Mouse (Mus musculus): ENCODE data around the gene Zfp84. TPM values are rescaled to one million over a fixed set of nuclear protein-coding genes. Genes with fewer than 3 reads are reported as not detected.

Gene Zfp84
- total and polyA plus RNA-seq, 3 experiments = 1.4 to 15.0 (median 13.3) TPM

DNA sequence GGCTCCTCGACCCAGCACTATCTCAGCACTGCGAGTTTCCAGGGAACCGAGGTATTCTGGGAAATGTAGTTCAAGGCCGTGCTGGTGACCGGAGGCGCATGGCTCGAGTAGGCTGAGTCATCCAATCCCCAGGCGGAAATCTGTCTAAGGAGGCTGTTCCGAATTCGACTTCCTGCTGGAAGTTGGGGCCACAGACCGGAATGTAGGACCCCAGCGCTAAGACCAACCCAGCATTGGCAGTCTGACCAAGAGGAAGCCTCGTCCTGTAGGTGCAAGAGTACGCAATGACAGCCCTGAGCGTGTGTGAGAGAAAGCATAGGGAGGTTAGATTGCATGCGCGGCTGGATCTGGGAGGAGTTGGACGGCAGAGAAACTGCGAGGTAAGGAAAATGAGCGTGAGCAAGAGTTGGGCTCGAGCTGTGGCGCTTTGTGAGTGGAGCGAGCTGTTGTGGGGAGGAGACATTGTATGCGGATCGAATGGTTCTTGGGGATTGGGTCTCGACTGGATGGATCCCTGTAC, 47.6 kb downstream of the Zfp84 start, which contains the start of gene Zfp790:
TSS of gene Zfp790 (plus strand) at position 205 of the 520 bp plus-strand sequence.
- peak; percentile 93 for DNase-seq

GRCm38 (mm10) chr7:29818619-29819254, 50.4 kb downstream of the Zfp84 start:
- DNase-seq = peak; percentile 83

DNA sequence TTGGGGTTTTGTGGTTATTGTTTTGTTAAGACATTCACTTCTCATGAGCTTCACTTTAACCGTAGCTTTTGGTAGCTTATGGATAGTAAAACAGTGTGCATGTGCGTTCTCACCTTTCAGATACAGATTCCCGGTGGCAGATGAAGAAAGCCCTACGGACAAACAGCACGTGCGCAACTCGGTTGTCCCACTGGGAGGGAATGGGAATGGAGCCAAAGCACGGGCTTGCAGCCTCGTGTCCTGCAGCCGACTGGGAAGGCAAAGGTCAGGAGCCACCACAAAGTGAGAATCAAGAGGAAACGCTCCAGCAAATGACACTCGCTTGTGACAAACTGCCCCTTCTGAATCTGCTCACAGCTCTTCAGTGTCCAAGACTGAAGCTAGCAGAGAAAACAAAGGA, 59.6 kb downstream of the Zfp84 start:
- DNase-seq = no peak

Small RNAs within 50 kb of the gene (microRNA-seq; reads per million reads assigned to microRNA genes)
- gene Mir1964 = 3.7 to 6.6 reads per million in 2 experiments

Other genes starting within 250 kb of the Zfp84 start
- 10 to 100 TPM; 27.1 to 57.8 TPM for gene Sipa1l3, start 249.9 kb upstream of the Zfp84 start, total RNA-seq (2021)
- gene Sipa1l3, start 249.9 kb upstream of the Zfp84 start, polyA plus RNA-seq (2012; rRNA removed) = 69.8 and 77.7 TPM in 2 replicates
- not detected for gene Catsperg2, start 41.5 kb upstream of the Zfp84 start, total RNA-seq (2021)
- gene Catsperg2, start 41.5 kb upstream of the Zfp84 start, polyA plus RNA-seq (2012; rRNA removed) = 0.07 TPM in 1 of 2 replicates, not detected in the other
- gene Zfp30, start 15.4 kb downstream of the Zfp84 start, total RNA-seq (2021) = 1 to 10 TPM; 2.1 to 3.9 TPM
- gene Zfp30, start 15.4 kb downstream of the Zfp84 start, polyA plus RNA-seq (2012; rRNA removed) = 2.4 and 2.5 TPM in 2 replicates
- gene Zfp790, start 47.6 kb downstream of the Zfp84 start, total RNA-seq (2021) = 10 to 100 TPM; 14.4 to 15.8 TPM
- 0.58 and 0.71 TPM in 2 replicates for gene Zfp790, start 47.6 kb downstream of the Zfp84 start, polyA plus RNA-seq (2012; rRNA removed)
- gene Zfp940, start 85.1 kb downstream of the Zfp84 start, total RNA-seq (2021) = 1 to 10 TPM in 1 of 2 experiments, under 1 TPM in 1; 0.61 to 1.0 TPM
- gene Zfp940, start 85.1 kb downstream of the Zfp84 start, polyA plus RNA-seq (2012; rRNA removed) = 0.03 and 0.15 TPM in 2 replicates
- gene Zfp420, start 91.4 kb downstream of the Zfp84 start, total RNA-seq (2021) = 1 to 10 TPM; 5.2 to 5.8 TPM
- gene Zfp420, start 91.4 kb downstream of the Zfp84 start, polyA plus RNA-seq (2012; rRNA removed) = 0.29 and 0.57 TPM in 2 replicates
- 10 to 100 TPM in 1 of 2 experiments, 1 to 10 TPM in 1; 9.7 to 11.1 TPM for gene Zfp27, start 138.0 kb downstream of the Zfp84 start, total RNA-seq (2021)
- gene Zfp27, start 138.0 kb downstream of the Zfp84 start, polyA plus RNA-seq (2012; rRNA removed) = 0.90 and 0.91 TPM in 2 replicates
- 1 to 10 TPM; 4.0 to 7.8 TPM for gene Zfp383, start 139.7 kb downstream of the Zfp84 start, total RNA-seq (2021)
- gene Zfp383, start 139.7 kb downstream of the Zfp84 start, polyA plus RNA-seq (2012; rRNA removed) = 0.26 and 0.39 TPM in 2 replicates
- 10 to 100 TPM in 1 of 2 experiments, 1 to 10 TPM in 1; 9.6 to 10.3 TPM for gene Zfp74, start 185.5 kb downstream of the Zfp84 start, total RNA-seq (2021)
- 21.1 and 24.4 TPM in 2 replicates for gene Zfp74, start 185.5 kb downstream of the Zfp84 start, polyA plus RNA-seq (2012; rRNA removed)
- 1 to 10 TPM; 5.2 to 7.1 TPM for gene Zfp568, start 215.4 kb downstream of the Zfp84 start, total RNA-seq (2021)
- gene Zfp568, start 215.4 kb downstream of the Zfp84 start, polyA plus RNA-seq (2012; rRNA removed) = 1.1 and 1.6 TPM in 2 replicates

Data from adrenal gland, adult 2 months (tissue).